Mouse (Mus musculus) heart, embryonic 10.5 days (tissue): Measurements from ENCODE around the gene Ckm. TPM values are rescaled to one million over a fixed set of nuclear protein-coding genes. Genes with fewer than 3 reads are reported as not detected.

ENCODE experiments used
- DNase-seq: peaks from one replicate; pipeline ENCODE4 v3.0.0-alpha.2; 2017; ENCODE audit warnings: low spot score
- H3K27ac ChIP-seq: fragments of 300-500 bp; sonication (generic); 2 replicates; pipeline ENCODE4 v1.5.1; 2016; ENCODE audit warnings: mild to moderate bottlenecking
- H3K27me3 ChIP-seq: fragments of 300-500 bp; sonication (generic); 2 replicates; pipeline ENCODE4 v1.6.1; 2016; ENCODE audit warnings: mild to moderate bottlenecking; ENCODE audit not compliant: poor library complexity, insufficient read depth, severe bottlenecking
- H3K36me3 ChIP-seq: fragments of 300-500 bp; sonication (generic); 2 replicates; pipeline ENCODE4 v1.6.1; 2016; ENCODE audit warnings: mild to moderate bottlenecking, moderate library complexity
- H3K4me1 ChIP-seq: fragments of 300-500 bp; sonication (generic); 2 replicates; pipeline ENCODE4 v1.6.1; 2016; ENCODE audit warnings: mild to moderate bottlenecking
- H3K4me3 ChIP-seq: fragments of 300-500 bp; sonication (generic); 2 replicates; pipeline ENCODE4 v1.5.1; 2016; ENCODE audit warnings: mild to moderate bottlenecking, moderate library complexity
- H3K9me3 ChIP-seq: fragments of 300-500 bp; sonication (generic); 2 replicates; pipeline ENCODE4 v1.6.1; 2016; ENCODE audit warnings: mild to moderate bottlenecking, moderate library complexity
- WGBS: fragments of 180-500 bp; shearing (Covaris S2); methylation state at CpG from one replicate; pipeline ENCODE4 v1.1.7; 2016; 5-methylcytosine and 5-hydroxymethylcytosine counted together
- microRNA counts: library from miRNA; unstranded; fragments of <30 nt; microRNA quantifications from one replicate; lab custom pipeline; 2017
- microRNA-seq: library from miRNA; unstranded; fragments of <30 nt; microRNA quantifications from one replicate; pipeline ENCODE4, GENCODE M21; 2017
- polyA plus RNA-seq: library from polyadenylated mRNA; unstranded; fragments of >200 nt; fragmentation: Nextera tagmentation; extraction: Ambion mirVana; gene quantifications from 2 replicates; pipeline ENCODE4 v1.2.1, GENCODE M21; 2016

The Ckm gene
- polyA plus RNA-seq, 1 experiment from 2014 or later: 3.6 TPM

- 6% methylated on average over 22 of the region's 22 CpGs for WGBS
- peak overlapping the region; percentile 45 for H3K4me3 ChIP-seq
- peaks cover 30% of the 10 kb centered on the region for H3K4me1 ChIP-seq
- H3K27ac ChIP-seq: peak overlapping the region; percentile 73
- no peaks in the 10 kb centered on the region for H3K9me3 ChIP-seq
- H3K36me3 ChIP-seq: 0 out of 2 replicates have a peak, but pooled peaks cover 2% of the 10 kb centered on the region
- DNase-seq: no peak
- peaks cover 51% of the 10 kb centered on the region for H3K27me3 ChIP-seq
Observed at GRCm38 (mm10) chr7:19464367-19465307, 60.1 kb downstream of the Ckm start.

- Histone ChIP-seq H3K4me1 (peaks cover 33% of the 10 kb centered on the region), H3K9me3 (no peaks in the 10 kb centered on the region), H3K27ac (no peak overlapping the region), H3K36me3 (0 out of 2 replicates have a peak, but pooled peaks cover 2% of the 10 kb centered on the region), H3K27me3 (peaks cover 71% of the 10 kb centered on the region), H3K4me3 (peak overlapping the region; percentile 24; the same call in 1 of the 2 replicates)
- no peak for DNase-seq
- 53% methylated on average over 5 of the region's 5 CpGs for WGBS
Observed at GRCm38 (mm10) chr7:19466602-19467145, 62.1 kb downstream of the Ckm start.

GRCm38 (mm10) chr7:19467638-19468037 lies 63.1 kb downstream of the Ckm start:
- Histone ChIP-seq H3K4me3 (no peak overlapping the region), H3K27me3 (peaks cover 81% of the 10 kb centered on the region), H3K36me3 (0 out of 2 replicates have a peak, but pooled peaks cover 4% of the 10 kb centered on the region), H3K4me1 (peaks cover 34% of the 10 kb centered on the region), H3K9me3 (no peaks in the 10 kb centered on the region), H3K27ac (no peak overlapping the region)
- DNase-seq: no peak
- WGBS: 33% methylated on average over 6 of the region's 6 CpGs

GRCm38 (mm10) chr7:19468279-19468678 lies 63.7 kb downstream of the Ckm start:
- Histone ChIP-seq H3K27me3 (peaks cover 83% of the 10 kb centered on the region), H3K4me1 (peaks cover 32% of the 10 kb centered on the region), H3K27ac (no peak overlapping the region), H3K36me3 (0 out of 2 replicates have a peak, but pooled peaks cover 8% of the 10 kb centered on the region), H3K4me3 (no peak overlapping the region), H3K9me3 (no peaks in the 10 kb centered on the region)
- 68% methylated on average over 12 of the region's 12 CpGs for WGBS
- DNase-seq: no peak

- 23% methylated on average over 23 of the region's 23 CpGs for WGBS
- H3K27me3 ChIP-seq: peaks cover 89% of the 10 kb centered on the region
- H3K27ac ChIP-seq: no peak overlapping the region
Observed at GRCm38 (mm10) chr7:19469404-19469803, 64.8 kb downstream of the Ckm start.

GRCm38 (mm10) chr7:19470308-19470707 lies 65.7 kb downstream of the Ckm start:
- DNase-seq: no peak
- Histone ChIP-seq H3K27me3 (peaks cover 96% of the 10 kb centered on the region), H3K36me3 (0 out of 2 replicates have a peak, but pooled peaks cover 8% of the 10 kb centered on the region), H3K4me1 (peaks cover 27% of the 10 kb centered on the region), H3K9me3 (no peaks in the 10 kb centered on the region), H3K27ac (no peak overlapping the region), H3K4me3 (no peak overlapping the region)
- 20% methylated on average over 14 of the region's 14 CpGs for WGBS

More at GRCm38 (mm10) chr7:19469404-19469803, 64.8 kb downstream of the Ckm start:
- H3K36me3 ChIP-seq: 0 out of 2 replicates have a peak, but pooled peaks cover 8% of the 10 kb centered on the region
- H3K4me1 ChIP-seq: peaks cover 35% of the 10 kb centered on the region
- DNase-seq: no peak
- H3K9me3 ChIP-seq: no peaks in the 10 kb centered on the region
- H3K4me3 ChIP-seq: peak overlapping the region; percentile 17; the same call in 1 of the 2 replicates

GRCm38 (mm10) chr7:19472403-19472802 lies 67.8 kb downstream of the Ckm start:
- Histone ChIP-seq H3K4me1 (peaks cover 25% of the 10 kb centered on the region), H3K27me3 (peaks cover 92% of the 10 kb centered on the region), H3K36me3 (0 out of 2 replicates have a peak, but pooled peaks cover 8% of the 10 kb centered on the region), H3K4me3 (0 out of 2 replicates have a peak overlapping the region, but pooled peaks have one; percentile 12), H3K27ac (no peak overlapping the region), H3K9me3 (no peaks in the 10 kb centered on the region)
- WGBS: 24% methylated on average over 4 of the region's 4 CpGs
- no peak for DNase-seq

MicroRNAs encoded within 50 kb of the gene (microRNA counts, 519-probe panel; counts per million panel counts)
- not detected for microRNA mmu-miR-343 (lab: Ali Mortazavi, UCI)

Small RNA genes lying within 50 kb of the gene (microRNA-seq; reads per million reads assigned to microRNA genes)
- gene Mir343: not detected

Other genes starting within 250 kb of the Ckm start
- 9.7 and 12.8 TPM in 2 replicates for gene Gipr, start 238.6 kb upstream of the Ckm start, polyA plus RNA-seq
- gene Eml2, start 228.4 kb upstream of the Ckm start, polyA plus RNA-seq: 12.2 and 14.2 TPM in 2 replicates
- gene Gpr4, start 192.2 kb upstream of the Ckm start, polyA plus RNA-seq: 1.0 and 1.8 TPM in 2 replicates
- gene Opa3, start 176.4 kb upstream of the Ckm start, polyA plus RNA-seq: 46.8 and 47.9 TPM in 2 replicates
- gene Vasp, start 133.0 kb upstream of the Ckm start, polyA plus RNA-seq: 99.0 and 112 TPM in 2 replicates
- gene Ppm1n, start 124.7 kb upstream of the Ckm start, polyA plus RNA-seq: 0.13 TPM in 1 of 2 replicates, not detected in the other
- 22.4 and 26.0 TPM in 2 replicates for gene Rtn2, start 122.2 kb upstream of the Ckm start, polyA plus RNA-seq
- gene Fosb, start 94.7 kb upstream of the Ckm start, polyA plus RNA-seq: 0.24 and 0.27 TPM in 2 replicates
- 74.0 and 84.2 TPM in 2 replicates for gene Ercc1, start 60.0 kb upstream of the Ckm start, polyA plus RNA-seq
- 23.2 and 27.8 TPM in 2 replicates for gene Cd3eap, start 45.3 kb upstream of the Ckm start, polyA plus RNA-seq
- 12.0 and 16.2 TPM in 2 replicates for gene Ppp1r13l, start 45.0 kb upstream of the Ckm start, polyA plus RNA-seq
- 19.2 and 19.3 TPM in 2 replicates for gene Ercc2, start 22.8 kb upstream of the Ckm start, polyA plus RNA-seq
- 4.4 and 5.8 TPM in 2 replicates for gene Klc3, start 672 bp upstream of the Ckm start, polyA plus RNA-seq
- 7.0 and 8.9 TPM in 2 replicates for gene Mark4, start 54.0 kb downstream of the Ckm start, polyA plus RNA-seq
- 1.8 and 2.5 TPM in 2 replicates for gene Exoc3l2, start 58.6 kb downstream of the Ckm start, polyA plus RNA-seq
- gene Bloc1s3, start 103.6 kb downstream of the Ckm start, polyA plus RNA-seq: 1.5 and 2.0 TPM in 2 replicates
- gene Trappc6a, start 103.6 kb downstream of the Ckm start, polyA plus RNA-seq: 95.3 and 107 TPM in 2 replicates
- 0.09 and 0.14 TPM in 2 replicates for gene Nkpd1, start 113.1 kb downstream of the Ckm start, polyA plus RNA-seq
- 17.9 and 30.0 TPM in 2 replicates for gene Ppp1r37, start 158.3 kb downstream of the Ckm start, polyA plus RNA-seq
- 0.41 and 0.69 TPM in 2 replicates for gene Zfp296, start 172.5 kb downstream of the Ckm start, polyA plus RNA-seq
- gene Gemin7, start 172.8 kb downstream of the Ckm start, polyA plus RNA-seq: 149 and 182 TPM in 2 replicates
- 38.7 and 47.6 TPM in 2 replicates for gene Clasrp, start 199.7 kb downstream of the Ckm start, polyA plus RNA-seq
- 3.3 and 3.8 TPM in 2 replicates for gene Relb, start 224.7 kb downstream of the Ckm start, polyA plus RNA-seq